Mouse (Mus musculus) limb, embryonic 13.5 days (tissue): ENCODE measurements around the gene C1qtnf2. TPM values are rescaled to one million over a fixed set of nuclear protein-coding genes. Genes with fewer than 3 reads are reported as not detected.

ENCODE experiments used
- ATAC-seq: fragments of 200-750 bp; cut with Nextera tagmentation; 2 replicates; pipeline ENCODE4 v1.8.0; 2017; ENCODE audit warnings: low read depth, moderate number of reproducible peaks, moderate TSS enrichment; ENCODE audit not compliant: low FRiP score
- H3K27ac ChIP-seq: fragments of 300-500 bp; sonication (generic); 2 replicates; pipeline ENCODE4 v1.5.1; 2015; ENCODE audit warnings: inconsistent platforms, mild to moderate bottlenecking, moderate library complexity
- H3K27me3 ChIP-seq: fragments of 300-500 bp; sonication (generic); 2 replicates; pipeline ENCODE4 v1.6.1; 2015; ENCODE audit warnings: mild to moderate bottlenecking, inconsistent platforms
- H3K36me3 ChIP-seq: fragments of 300-500 bp; sonication (generic); 2 replicates; pipeline ENCODE4 v1.6.1; 2015; ENCODE audit warnings: inconsistent platforms, mild to moderate bottlenecking, moderate library complexity
- H3K4me1 ChIP-seq: fragments of 300-500 bp; sonication (generic); 2 replicates; pipeline ENCODE4 v1.6.1; 2015; ENCODE audit warnings: inconsistent platforms
- H3K4me2 ChIP-seq: fragments of 300-500 bp; sonication (generic); replicated peaks from 2 replicates; pipeline ENCODE4 v1.6.1; 2015; ENCODE audit warnings: inconsistent platforms, mild to moderate bottlenecking, moderate library complexity
- H3K4me3 ChIP-seq: fragments of 300-500 bp; sonication (generic); 2 replicates; pipeline ENCODE4 v1.5.1; 2015; ENCODE audit warnings: moderate library complexity, mild to moderate bottlenecking, inconsistent platforms
- H3K9ac ChIP-seq: fragments of 300-500 bp; sonication (generic); 2 replicates; pipeline ENCODE4 v1.6.1; 2015; ENCODE audit warnings: mild to moderate bottlenecking, inconsistent platforms
- H3K9me3 ChIP-seq: fragments of 300-500 bp; sonication (generic); 2 replicates; pipeline ENCODE4 v1.6.1; 2016; ENCODE audit warnings: inconsistent platforms
- WGBS: fragments of 180-500 bp; shearing (Covaris S2); methylation state at CpG from one replicate; pipeline ENCODE4 v1.1.7; 2015; 5-methylcytosine and 5-hydroxymethylcytosine counted together
- polyA plus RNA-seq: library from polyadenylated mRNA; unstranded; fragments of >200 nt; fragmentation: Nextera tagmentation; extraction: Ambion mirVana; gene quantifications from 2 replicates; pipeline ENCODE4 v1.2.1, GENCODE M21; 2015

Gene C1qtnf2
- polyA plus RNA-seq, 1 experiment from 2014 or later: 20.1 TPM

DNA sequence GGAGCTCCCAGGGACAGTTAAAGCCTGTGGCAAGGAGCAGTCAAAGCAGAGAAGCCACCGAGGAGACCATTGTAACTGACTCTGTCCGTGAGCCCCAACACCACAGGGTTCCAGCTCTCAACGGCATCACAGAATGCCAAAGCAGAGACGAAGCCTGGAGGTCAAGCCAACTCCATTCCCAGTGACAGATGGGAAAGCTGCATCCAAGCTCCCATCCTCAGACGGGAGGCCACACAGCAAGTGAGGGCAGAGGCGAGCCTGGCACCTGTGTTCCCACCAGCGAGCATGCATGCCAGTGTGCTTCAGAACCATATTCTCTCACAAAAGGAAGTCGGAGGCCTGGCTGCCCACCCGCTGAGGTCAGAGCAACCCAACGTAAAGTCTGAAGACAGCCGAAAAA lies 43.6 kb downstream of the C1qtnf2 start:
- 85% methylated on average over 11 of the region's 11 CpGs for WGBS
- no peaks in the 10 kb centered on the region for H3K36me3 ChIP-seq
- H3K4me1 ChIP-seq: 0 out of 2 replicates have a peak, but pooled peaks cover 4% of the 10 kb centered on the region
- H3K4me2 ChIP-seq: no peak overlapping the region
- ATAC-seq: no peak
- H3K4me3 ChIP-seq: no peak overlapping the region
- no peak overlapping the region for H3K9ac ChIP-seq
- no peaks in the 10 kb centered on the region for H3K9me3 ChIP-seq
- no peak overlapping the region for H3K27ac ChIP-seq
- no peaks in the 10 kb centered on the region for H3K27me3 ChIP-seq

- no peak overlapping the region for H3K27ac ChIP-seq
- no peaks in the 10 kb centered on the region for H3K36me3 ChIP-seq
- H3K9ac ChIP-seq: no peak overlapping the region
- no peak for ATAC-seq
- 0 out of 2 replicates have a peak, but pooled peaks cover 4% of the 10 kb centered on the region for H3K4me1 ChIP-seq
- no peaks in the 10 kb centered on the region for H3K9me3 ChIP-seq
- no peak overlapping the region for H3K4me3 ChIP-seq
- H3K27me3 ChIP-seq: no peaks in the 10 kb centered on the region
- no peak overlapping the region for H3K4me2 ChIP-seq
Measured at GRCm38 (mm10) chr11:43518086-43518485, 44.0 kb downstream of the C1qtnf2 start.

- Histone ChIP-seq H3K4me1 (0 out of 2 replicates have a peak, but pooled peaks cover 4% of the 10 kb centered on the region), H3K36me3 (no peaks in the 10 kb centered on the region)
- no peak for ATAC-seq
Measured at GRCm38 (mm10) chr11:43518821-43519220, 44.7 kb downstream of the C1qtnf2 start.

DNA sequence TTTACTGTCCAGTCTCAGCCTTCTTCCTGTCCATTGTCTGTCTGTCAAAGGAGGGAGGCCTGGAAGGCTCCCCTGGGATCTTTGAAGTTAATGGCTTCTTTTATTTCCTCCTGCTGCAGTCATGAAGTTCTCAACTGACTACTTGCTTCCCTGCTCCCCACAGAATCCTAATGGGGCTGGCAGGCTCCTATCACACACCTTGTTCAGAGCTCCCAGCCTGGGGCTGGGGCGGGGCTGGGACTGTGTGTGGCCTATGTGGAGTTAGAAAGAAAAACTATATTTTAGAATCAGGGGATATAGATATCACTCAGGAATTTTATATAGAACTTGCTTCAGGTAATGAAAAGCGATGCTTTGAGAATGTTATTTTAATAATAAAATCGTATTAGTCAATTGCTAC lies 46.4 kb downstream of the C1qtnf2 start:
- Histone ChIP-seq H3K4me2 (no peak overlapping the region), H3K9ac (no peak overlapping the region), H3K4me1 (peaks cover 7% of the 10 kb centered on the region; the same call in 1 of the 2 replicates), H3K36me3 (no peaks in the 10 kb centered on the region), H3K27ac (no peak overlapping the region), H3K9me3 (no peaks in the 10 kb centered on the region), H3K4me3 (no peak overlapping the region), H3K27me3 (no peaks in the 10 kb centered on the region)
- 71% methylated on average over 3 of the region's 3 CpGs for WGBS
- no peak for ATAC-seq

More at GRCm38 (mm10) chr11:43518821-43519220, 44.7 kb downstream of the C1qtnf2 start:
- Histone ChIP-seq H3K4me2 (no peak overlapping the region), H3K9me3 (no peaks in the 10 kb centered on the region), H3K9ac (no peak overlapping the region), H3K27ac (no peak overlapping the region), H3K4me3 (no peak overlapping the region), H3K27me3 (no peaks in the 10 kb centered on the region)

DNA sequence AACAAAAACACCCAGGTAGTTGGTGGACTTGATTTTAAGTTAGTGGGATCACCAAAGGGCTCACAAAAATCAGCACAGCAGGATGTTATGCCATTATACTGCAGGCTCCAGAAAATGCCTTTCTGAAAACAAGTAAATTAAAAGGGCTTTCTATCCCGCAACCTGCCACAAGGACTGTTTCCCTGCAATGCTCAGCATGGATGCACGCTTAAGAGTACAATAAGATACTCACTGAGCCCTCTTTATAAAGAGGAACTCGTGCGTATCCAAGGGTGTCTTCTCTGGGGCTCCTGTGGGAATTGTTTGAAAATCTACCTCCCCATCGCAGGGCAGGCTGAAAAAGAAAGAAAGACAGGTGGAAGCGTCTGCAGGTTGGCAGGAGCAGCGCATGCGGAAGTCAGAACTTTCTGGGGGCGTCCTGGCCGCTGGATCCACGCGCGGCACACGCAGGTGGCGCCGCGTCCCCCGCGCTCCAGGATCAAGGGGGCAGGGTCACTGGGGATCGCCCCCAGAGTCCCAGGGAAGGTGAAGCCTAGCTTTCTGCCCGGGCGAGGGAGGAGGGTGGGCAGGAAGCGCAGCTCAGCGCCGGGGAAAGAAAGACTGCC lies 54.1 kb downstream of the C1qtnf2 start:
- no peaks in the 10 kb centered on the region for H3K27me3 ChIP-seq
- peaks cover 21% of the 10 kb centered on the region for H3K4me1 ChIP-seq
- H3K36me3 ChIP-seq: peaks cover 5% of the 10 kb centered on the region
- H3K27ac ChIP-seq: peak overlapping the region; percentile 66; the same call in 1 of the 2 replicates
- peak overlapping the region; percentile 87 for H3K4me2 ChIP-seq
- WGBS: under 1% methylated on average over 25 of the region's 25 CpGs
- 0 out of 2 replicates have a peak, but pooled peaks have one; percentile 5 for ATAC-seq
- H3K9ac ChIP-seq: peak overlapping the region; percentile 86
- peak overlapping the region; percentile 80 for H3K4me3 ChIP-seq
- H3K9me3 ChIP-seq: no peaks in the 10 kb centered on the region

GRCm38 (mm10) chr11:43528683-43529499 lies 54.8 kb downstream of the C1qtnf2 start, which contains the start of gene Ccnjl:
Gene Ccnjl (plus strand): TSS chr11:43528784.
- peak within 1 kb of the TSS; percentile 80 for H3K4me3 ChIP-seq
- H3K27ac ChIP-seq: peak within 1 kb of the TSS; percentile 66; the same call in 1 of the 2 replicates
- H3K36me3 ChIP-seq: peaks cover 12% of the 10 kb centered on the region
- WGBS: under 1% methylated on average over 78 of the region's 79 CpGs
- peak; percentile 87 for ATAC-seq
- no peaks in the 10 kb centered on the region for H3K9me3 ChIP-seq
- peaks cover 21% of the 10 kb centered on the region for H3K4me1 ChIP-seq
- no peaks in the 10 kb centered on the region for H3K27me3 ChIP-seq
- peak within 1 kb of the TSS; percentile 86 for H3K9ac ChIP-seq
- H3K4me2 ChIP-seq: peak within 1 kb of the TSS; percentile 87

- H3K9ac ChIP-seq: 0 out of 2 replicates have a peak overlapping the region, but pooled peaks have one; percentile 45
- peak overlapping the region; percentile 16; the same call in 1 of the 2 replicates for H3K27ac ChIP-seq
- WGBS: 10% methylated on average over 3 of the region's 3 CpGs
- ATAC-seq: no peak
- no peaks in the 10 kb centered on the region for H3K9me3 ChIP-seq
- H3K4me1 ChIP-seq: peaks cover 21% of the 10 kb centered on the region
- no peaks in the 10 kb centered on the region for H3K27me3 ChIP-seq
- peak overlapping the region; percentile 87 for H3K4me2 ChIP-seq
- H3K36me3 ChIP-seq: peaks cover 23% of the 10 kb centered on the region
- H3K4me3 ChIP-seq: peak overlapping the region; percentile 80
Measured at GRCm38 (mm10) chr11:43530043-43530442, 56.0 kb downstream of the C1qtnf2 start.

GRCm38 (mm10) chr11:43531619-43532018 lies 57.5 kb downstream of the C1qtnf2 start:
- Histone ChIP-seq H3K27ac (no peak overlapping the region), H3K36me3 (peaks cover 37% of the 10 kb centered on the region), H3K27me3 (no peaks in the 10 kb centered on the region), H3K9ac (no peak overlapping the region), H3K9me3 (no peaks in the 10 kb centered on the region), H3K4me2 (no peak overlapping the region), H3K4me3 (no peak overlapping the region), H3K4me1 (peaks cover 16% of the 10 kb centered on the region)
- 71% methylated on average over 5 of the region's 5 CpGs for WGBS
- no peak for ATAC-seq

DNA sequence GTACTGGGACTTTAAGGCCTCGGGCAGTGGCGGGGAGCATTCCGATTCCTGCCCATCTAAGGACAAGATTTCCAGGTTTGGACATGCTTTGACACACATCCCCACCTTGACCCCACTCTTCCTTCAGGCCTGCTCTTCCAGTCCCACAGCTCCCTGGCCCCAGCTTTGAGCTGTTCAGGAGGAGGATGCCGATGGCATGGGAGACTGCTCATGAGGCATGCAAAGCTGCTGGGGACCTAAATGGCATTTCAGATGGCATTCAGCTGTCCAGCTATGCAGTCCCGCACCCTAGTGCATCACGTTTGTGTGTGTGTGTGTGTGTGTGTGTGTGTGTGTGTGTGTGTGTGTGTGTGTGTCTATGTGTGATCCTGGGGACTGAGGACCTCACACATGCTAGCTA lies 63.0 kb downstream of the C1qtnf2 start:
- 87% methylated on average over 6 of the region's 6 CpGs for WGBS

DNA sequence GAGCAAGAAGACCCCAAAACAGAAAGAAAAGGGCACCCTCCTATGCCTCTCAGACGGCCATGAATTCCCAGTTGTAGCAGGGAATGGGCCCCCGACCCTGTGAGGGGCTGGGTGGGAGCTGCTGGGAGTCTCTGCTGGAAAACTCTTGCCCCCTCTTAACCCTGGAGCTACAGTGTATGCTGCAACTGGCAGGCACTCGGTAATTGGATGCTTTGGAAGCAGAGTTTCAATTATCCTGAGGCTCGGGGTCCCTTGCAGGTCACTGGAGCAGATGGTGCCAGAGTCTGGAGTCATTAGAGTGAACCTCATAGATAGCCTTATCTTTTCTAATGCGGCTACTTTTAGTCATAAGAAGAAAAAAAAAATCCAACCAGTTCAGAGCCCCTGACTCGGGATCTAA lies 65.8 kb downstream of the C1qtnf2 start:
- Histone ChIP-seq H3K4me2 (no peak overlapping the region), H3K9me3 (no peaks in the 10 kb centered on the region), H3K27me3 (no peaks in the 10 kb centered on the region), H3K4me3 (no peak overlapping the region), H3K36me3 (peaks cover 47% of the 10 kb centered on the region), H3K27ac (no peak overlapping the region), H3K9ac (no peak overlapping the region), H3K4me1 (peaks cover 11% of the 10 kb centered on the region)
- WGBS: 17% methylated on average over 6 of the region's 6 CpGs
- peak; percentile 43; the same call in 1 of the 2 replicates for ATAC-seq

More for the DNA sequence above, 63.0 kb downstream of the C1qtnf2 start:
- ATAC-seq: no peak
- no peaks in the 10 kb centered on the region for H3K27me3 ChIP-seq
- no peaks in the 10 kb centered on the region for H3K9me3 ChIP-seq
- H3K9ac ChIP-seq: no peak overlapping the region
- H3K4me3 ChIP-seq: no peak overlapping the region
- peaks cover 11% of the 10 kb centered on the region for H3K4me1 ChIP-seq
- no peak overlapping the region for H3K4me2 ChIP-seq
- H3K27ac ChIP-seq: no peak overlapping the region
- H3K36me3 ChIP-seq: peaks cover 64% of the 10 kb centered on the region
